Mouse (Mus musculus) small intestine, adult 2 months (tissue): Measurements from ENCODE around the gene Lrmp.

Experiments used
- CTCF ChIP-seq: fragments of 200-500 bp; IDR thresholded peaks from 2 replicates; pipeline ENCODE4 v1.5.1; 2012; ENCODE audit warnings: low read depth, mild to moderate bottlenecking, control low read depth, inconsistent platforms, low read length, moderate library complexity, mixed read lengths; ENCODE audit not compliant: insufficient replicate concordance, insufficient read length; ENCODE audit errors: extremely low read depth
- POLR2A ChIP-seq: fragments of 200-500 bp; IDR thresholded peaks from 2 replicates; pipeline ENCODE4 v1.6.1; 2012; ENCODE audit warnings: low read depth, mild to moderate bottlenecking, control low read depth, inconsistent platforms, low read length, moderate library complexity

- TF ChIP-seq CTCF (no peak), POLR2A (no peak)
Measured at GRCm38 (mm10) chr6:145067679-145068078, 47.8 kb upstream of the Lrmp start.
